Mouse (Mus musculus) adrenal gland, postnatal 10 days (tissue): ENCODE measurements around the gene Gpd2. TPM values are rescaled to one million over a fixed set of nuclear protein-coding genes. Genes with fewer than 3 reads are reported as not detected.

Experiments
- DNase-seq: peaks from one replicate; pipeline ENCODE4 v3.0.0; 2021; ENCODE audit warnings: mixed read lengths
- total RNA-seq, 2 experiments: library from RNA; stranded (reverse); gene quantifications; 2 replicates each; pipeline ENCODE4 v1.2.3; 2021

Gpd2 gene
- total RNA-seq, 2 experiments from 2014 or later: 164 to 188 TPM

DNA sequence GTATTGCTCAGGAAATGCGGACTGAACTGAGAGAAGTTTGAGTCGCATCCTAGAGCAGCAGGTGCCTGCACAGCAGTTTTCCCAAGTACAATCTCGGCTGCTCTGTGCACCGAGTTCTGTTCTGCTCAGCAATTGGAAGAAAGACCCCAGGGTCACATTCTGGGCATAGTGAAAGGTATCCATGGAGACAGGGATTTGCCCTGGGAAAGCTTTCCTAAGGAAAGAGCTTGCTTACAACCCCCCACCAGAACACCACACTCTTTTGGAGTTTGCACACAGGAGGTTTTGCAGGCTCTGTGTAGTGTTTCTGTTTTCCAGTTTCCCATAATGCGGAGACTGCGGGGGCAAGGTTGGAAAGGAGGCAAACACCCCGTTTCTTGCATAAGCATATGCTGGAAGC is 150.4 kb downstream of the Gpd2 start:
- DNase-seq: no peak

DNA sequence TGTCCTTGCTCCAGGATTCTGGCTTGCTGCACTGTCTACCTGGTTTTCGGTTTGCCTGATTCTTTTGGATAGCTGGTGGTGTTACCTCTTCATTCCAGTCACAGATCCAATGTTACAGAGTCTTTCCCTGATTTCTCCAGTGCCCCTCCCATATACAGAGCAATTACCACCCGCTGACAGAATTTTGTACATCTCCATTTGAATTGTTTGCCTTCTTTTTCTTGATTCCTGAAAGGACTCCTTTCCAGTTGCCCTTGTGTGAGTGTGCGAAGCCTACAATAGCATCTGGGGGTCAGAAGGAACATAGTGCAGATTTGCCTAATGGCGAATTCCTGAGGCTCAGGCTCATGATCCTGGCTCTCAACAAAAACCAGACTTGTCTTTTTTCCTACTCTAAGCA is 157.6 kb downstream of the Gpd2 start:
- no peak for DNase-seq

DNA sequence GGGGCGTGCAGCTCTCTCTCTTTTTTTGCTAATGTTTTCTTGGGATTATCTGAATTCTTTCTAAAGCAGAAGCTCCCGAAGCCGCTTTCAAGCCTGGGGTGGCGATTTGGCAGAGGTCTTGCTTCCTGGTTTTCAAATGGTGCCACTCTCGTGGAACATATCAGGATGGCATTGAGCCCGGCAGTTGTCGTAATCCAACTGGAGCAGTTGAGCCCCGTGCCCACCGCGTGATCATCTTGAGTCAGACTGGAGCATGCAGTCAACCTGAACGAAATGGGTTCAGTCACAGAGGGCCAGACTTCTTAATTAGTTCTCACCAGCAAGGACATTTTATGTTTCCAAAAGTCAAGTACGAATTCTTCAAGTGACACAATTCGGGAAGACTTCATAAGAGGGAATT is 158.6 kb downstream of the Gpd2 start:
- DNase-seq: no peak

DNA sequence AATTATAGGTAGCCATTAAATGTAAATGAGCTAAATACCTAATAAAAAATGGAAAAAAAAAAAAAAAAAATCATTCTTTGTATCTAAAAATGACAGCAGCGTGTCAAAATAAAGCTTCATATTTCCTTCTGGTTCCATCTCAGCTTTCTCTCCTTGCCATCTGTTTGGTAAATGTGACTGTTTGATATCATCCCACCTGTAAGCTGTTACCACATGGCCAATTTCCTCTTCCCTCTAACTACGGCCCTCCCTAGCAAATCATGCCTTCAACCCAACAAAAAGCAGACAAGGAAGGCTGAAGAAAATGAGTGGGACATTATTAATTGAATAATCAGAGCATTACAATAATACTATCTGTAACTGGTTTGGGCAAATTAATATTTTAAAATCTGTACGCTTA is 160.3 kb downstream of the Gpd2 start:
- no peak for DNase-seq

DNA sequence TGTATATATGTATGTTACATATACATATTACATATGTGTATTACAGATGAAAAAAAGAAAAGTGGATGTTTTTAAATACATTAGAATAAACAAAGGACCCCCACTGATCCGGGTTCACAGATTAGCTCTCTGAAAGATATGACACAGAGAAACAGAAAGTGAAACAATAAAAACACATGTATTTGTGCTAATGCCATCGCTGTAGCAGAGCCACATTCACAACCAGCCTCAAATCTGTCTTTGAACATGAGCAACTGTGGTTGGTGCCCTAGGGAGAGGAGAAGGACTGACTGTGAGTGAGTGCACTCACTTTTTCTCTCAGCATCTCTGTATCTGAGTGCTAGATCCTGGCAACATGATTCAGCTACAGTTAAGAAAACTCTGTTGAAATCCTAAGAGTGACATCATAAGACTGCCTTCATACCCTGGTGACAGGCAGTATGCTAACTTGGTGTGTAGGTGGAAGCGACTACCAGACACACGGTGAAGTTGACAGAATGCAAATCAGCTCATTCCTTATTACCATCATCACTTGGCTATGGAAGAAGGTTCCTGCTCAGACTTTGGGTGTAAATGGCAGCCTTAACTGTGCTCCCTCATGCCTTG is 170.1 kb downstream of the Gpd2 start:
- no peak for DNase-seq

DNA sequence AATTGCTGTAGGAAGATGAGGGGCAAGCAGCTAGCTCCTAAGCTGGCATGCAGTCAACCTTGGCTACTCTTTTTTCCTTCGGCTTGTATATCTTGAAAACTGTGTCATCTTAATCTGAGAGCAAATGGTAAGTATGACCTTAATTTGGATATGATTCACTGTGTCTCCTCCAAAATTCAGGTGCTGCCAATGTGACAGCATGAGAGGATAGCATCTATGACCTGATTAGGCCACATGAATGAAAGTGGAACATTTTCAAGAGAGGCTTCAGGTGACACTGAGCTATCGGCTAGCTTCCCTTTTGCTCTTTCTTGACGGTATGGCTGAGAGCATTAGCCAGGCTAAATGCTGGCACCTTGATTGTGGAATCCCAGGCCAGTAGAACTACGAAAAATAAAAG is 171.0 kb downstream of the Gpd2 start:
- DNase-seq: no peak

DNA sequence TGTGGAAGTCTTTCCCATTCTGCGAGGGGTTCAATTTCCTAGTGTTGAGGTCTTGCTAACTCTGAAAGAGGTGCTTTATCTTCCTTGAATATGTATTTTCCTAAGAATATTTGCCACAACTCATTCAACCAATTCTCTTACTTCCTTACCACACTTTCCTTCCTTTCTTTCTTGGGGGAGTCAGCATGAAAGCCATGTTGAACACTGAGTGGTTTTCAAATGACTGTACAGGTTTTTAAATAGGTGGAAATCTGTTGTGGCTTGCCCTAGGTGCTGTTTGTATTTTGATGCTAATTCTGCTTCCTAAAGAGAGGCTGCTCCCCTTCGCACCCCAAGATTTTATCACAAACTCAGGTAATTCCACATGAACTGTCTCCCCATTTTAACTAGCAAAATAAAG is 174.1 kb downstream of the Gpd2 start:
- no peak for DNase-seq

DNA sequence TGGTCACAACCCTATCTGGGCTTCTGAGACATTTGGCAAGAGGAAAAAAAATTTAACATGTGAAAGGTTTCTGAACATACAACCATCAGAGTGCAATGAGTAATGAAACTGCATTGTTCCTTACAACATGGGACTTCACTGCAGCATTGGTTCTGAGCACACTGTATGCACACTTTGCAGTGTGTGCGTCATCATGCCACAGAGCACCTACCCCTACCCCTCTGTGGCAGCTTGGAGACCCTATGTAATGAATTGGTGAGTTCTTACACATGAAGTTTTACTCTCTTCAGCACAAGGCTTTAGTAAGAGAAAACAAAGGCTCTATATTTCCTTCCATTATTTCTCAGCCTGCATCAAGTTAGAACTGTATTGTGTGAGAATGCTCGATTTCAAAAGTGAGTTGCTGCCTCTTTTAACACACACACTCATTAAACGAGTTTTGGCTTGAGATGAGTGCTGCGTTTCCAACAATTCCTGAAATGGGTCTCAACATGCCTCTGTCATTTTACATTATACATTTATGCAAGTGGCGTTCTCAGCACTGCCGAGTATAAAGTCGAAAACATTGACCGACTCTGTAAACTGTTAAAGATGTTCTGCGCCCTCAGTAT is 177.2 kb downstream of the Gpd2 start:
- no peak for DNase-seq

DNA sequence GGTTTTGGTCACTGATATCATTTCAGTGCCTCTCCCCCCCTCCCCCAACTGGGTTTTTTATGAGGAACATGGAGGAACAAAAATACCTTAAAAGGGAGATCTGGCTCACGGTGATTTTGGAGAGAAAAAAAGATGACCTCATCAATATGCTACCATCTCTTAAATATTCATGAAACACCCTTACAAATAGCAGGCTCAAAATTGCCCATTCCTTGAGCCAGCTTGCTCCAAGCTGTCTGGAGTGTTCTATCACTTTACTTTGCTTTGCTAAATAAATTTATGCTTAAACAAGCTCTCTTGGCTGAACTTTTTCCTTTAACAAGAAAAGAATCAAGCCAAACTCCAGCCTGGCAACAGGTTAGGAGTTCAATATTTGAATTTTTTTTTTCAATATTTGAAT is 179.3 kb downstream of the Gpd2 start:
- DNase-seq: no peak

Other genes with a start within 250 kb of the Gpd2 start
- 10 to 100 TPM in 1 of 2 experiments, 1 to 10 TPM in 1; 4.1 to 22.6 TPM for gene Nr4a2, start 113.6 kb upstream of the Gpd2 start, total RNA-seq